Mouse (Mus musculus): ENCODE measurements at regions not wholly inside any gene's neighbourhood (a gene's known extent, or its start where the extent isn't known, plus 50 kb on each side); places are given as distances from the start of the nearest gene placed in this dataset.

DNA sequence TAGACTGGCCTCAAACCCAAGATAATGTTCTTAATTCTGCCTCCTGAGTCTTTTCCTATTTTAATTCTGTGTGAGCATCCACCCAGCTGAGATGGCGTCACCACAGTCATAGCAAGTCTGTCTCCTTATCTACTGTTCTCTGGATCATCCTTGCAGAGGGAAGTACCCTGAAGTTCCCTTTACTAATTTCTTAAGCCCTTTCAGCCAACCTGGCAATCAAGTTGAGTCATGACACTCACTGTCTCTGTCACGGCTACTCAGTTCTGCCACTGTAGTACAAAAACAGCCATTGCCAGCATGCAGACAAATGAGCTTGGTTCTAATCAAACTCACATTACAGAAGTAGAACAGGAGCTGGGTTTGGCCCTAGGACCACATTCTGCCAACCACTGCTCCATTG is 227.5 kb downstream of the Zfp36l1 start:
- TF ChIP-seq CTCF (IDR thresholded peaks at IDR 0.05; ENCODE audit: extremely low read depth, insufficient read length, insufficient replicate concordance, low read depth, low read length) = no peak
- TF ChIP-seq POLR2A (IDR thresholded peaks at IDR 0.05; ENCODE audit: low read depth, low read length) = no peak

All from small intestine, adult 2 months (tissue).